Mouse (Mus musculus): ENCODE data around the gene Sprr2d.

The Sprr2d gene

GRCm38 (mm10) chr3:92338840-92339239 lies at the start of gene Sprr2d:
TSS of gene Sprr2d (plus strand) at chr3:92339140.
- in situ Hi-C loops (cut with MboI): no loop called here

- in situ Hi-C loops (cut with MboI): no loop called here
Observed at GRCm38 (mm10) chr3:92307406-92307805, 31.5 kb upstream of the Sprr2d start.

GRCm38 (mm10) chr3:92316320-92316719 lies 22.6 kb upstream of the Sprr2d start, which contains the start of gene Sprr2b:
TSS of gene Sprr2b (plus strand) at chr3:92316620.
- in situ Hi-C loops (cut with MboI): no loop called here

- in situ Hi-C loops (cut with MboI): no loop called here
Observed at GRCm38 (mm10) chr3:92317384-92317783, 21.6 kb upstream of the Sprr2d start.

GRCm38 (mm10) chr3:92336278-92336677 lies 2.7 kb upstream of the Sprr2d start:
- in situ Hi-C loops (cut with MboI): no loop called here

GRCm38 (mm10) chr3:92351843-92352242 lies 12.9 kb downstream of the Sprr2d start, which contains the start of gene Sprr2e:
TSS of gene Sprr2e (plus strand) at chr3:92352143.
- in situ Hi-C loops (cut with MboI): no loop called here

GRCm38 (mm10) chr3:92361619-92362018 lies 22.7 kb downstream of the Sprr2d start:
- in situ Hi-C loops (cut with MboI): no loop called here

- in situ Hi-C loops (cut with MboI): no loop called here
Observed at GRCm38 (mm10) chr3:92364887-92365286, 25.9 kb downstream of the Sprr2d start, which contains the start of gene Sprr2f. TSS of gene Sprr2f (plus strand) at chr3:92365187.

- in situ Hi-C loops (cut with MboI): no loop called here
Observed at GRCm38 (mm10) chr3:92373613-92374012, 34.7 kb downstream of the Sprr2d start.

GRCm38 (mm10) chr3:92385385-92385784 lies 46.4 kb downstream of the Sprr2d start, which contains the start of gene Sprr2h:
TSS of gene Sprr2h (plus strand) at chr3:92385685.
- in situ Hi-C loops (cut with MboI): no loop called here

Measured in mature B cell (primary cell).